Mouse (Mus musculus) left cerebral cortex, adult 9 months (tissue): ENCODE measurements at regions not wholly inside any gene's neighbourhood (a gene's known extent, or its start where the extent isn't known, plus 50 kb on each side); places are given as distances from the start of the nearest gene placed in this dataset.
"Not testable (repeated sequence)": the region's sequence is repeated elsewhere in the genome, so short reads cannot be mapped to it uniquely, and the experiment has no call there.

Experiments
- DNase-seq, 2 experiments: peaks; one replicate each; pipeline ENCODE4 v3.0.0; 2022; ENCODE audit warnings: low spot score in 2 of 2

DNA sequence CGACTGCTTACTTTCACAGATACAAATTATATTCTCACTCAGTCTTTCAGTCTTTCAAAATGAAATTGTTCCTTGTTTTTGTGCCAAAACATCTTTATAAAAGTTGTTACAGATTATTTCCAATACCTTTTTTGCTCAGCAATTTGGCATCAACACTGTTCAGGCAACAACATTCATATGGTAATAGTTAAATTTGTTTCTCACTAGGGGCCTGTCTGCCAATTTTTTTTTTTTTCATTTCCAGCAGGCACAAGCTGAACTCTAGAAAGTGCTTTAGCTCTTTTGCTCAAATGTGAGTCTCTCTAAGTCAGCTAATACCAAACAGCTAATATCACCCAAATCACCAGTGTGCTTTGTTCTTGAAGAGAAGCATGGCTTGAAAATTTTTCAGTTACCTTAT, 199.4 kb downstream of the Antxr2 start:
- DNase-seq, result no peak

DNA sequence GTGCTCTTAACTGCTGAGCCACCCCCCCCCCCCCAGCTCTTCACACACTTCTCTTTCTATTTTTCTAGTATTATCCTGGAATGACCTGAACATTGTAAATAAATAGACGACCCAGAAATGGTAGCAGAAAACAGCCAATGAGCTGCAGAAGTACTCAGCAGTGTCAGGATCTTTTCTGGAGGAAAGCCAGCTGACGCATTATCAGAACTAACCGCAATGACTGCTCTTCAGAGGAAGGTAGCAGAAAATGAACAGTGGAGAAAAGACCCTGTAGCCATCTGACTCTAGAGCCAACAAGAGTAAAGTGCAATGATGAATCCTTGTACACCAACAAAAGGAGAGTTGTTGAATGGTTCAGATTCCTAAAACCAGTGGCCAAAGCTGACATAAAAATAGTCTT, 213.4 kb downstream of the Antxr2 start:
- no peak for DNase-seq

DNA sequence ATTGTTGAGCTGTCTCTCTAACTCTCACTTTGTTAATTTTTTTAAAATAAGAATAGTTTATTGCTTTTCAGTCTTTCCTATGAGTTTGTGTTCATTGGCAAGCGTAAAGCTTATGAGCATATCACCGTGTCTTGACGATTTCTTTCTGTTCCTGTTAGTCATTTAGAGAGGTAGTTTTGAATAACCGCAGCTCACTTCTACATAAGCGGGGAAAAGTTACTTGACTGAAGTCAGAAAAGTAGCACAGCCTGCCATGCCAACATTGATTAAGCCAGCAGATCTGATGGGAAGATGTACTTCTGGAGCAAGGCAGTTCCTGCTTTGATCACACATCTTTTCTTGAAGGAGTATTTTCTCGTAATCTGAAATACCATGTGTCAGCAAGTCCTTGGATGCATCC, 215.5 kb downstream of the Antxr2 start:
- no peak for DNase-seq

DNA sequence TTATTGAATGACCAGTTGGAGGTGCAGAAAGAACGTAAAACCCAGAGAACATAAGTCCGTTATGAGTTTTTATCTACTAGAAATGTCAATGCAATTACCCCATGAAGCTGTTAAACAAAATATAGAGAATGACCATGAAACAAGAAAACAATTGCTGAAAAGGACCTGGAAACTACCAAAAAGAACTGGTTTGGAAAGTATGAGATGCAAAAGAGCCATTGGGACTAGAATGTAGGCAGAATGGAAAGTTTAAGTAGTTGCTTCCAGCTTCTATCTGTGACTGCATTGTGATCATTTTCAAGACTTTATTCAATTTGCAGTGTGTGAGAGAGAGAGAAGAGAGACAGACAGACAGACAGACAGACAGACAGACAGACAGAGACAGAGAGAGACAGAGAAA, 216.1 kb downstream of the Antxr2 start:
- no peak for DNase-seq

DNA sequence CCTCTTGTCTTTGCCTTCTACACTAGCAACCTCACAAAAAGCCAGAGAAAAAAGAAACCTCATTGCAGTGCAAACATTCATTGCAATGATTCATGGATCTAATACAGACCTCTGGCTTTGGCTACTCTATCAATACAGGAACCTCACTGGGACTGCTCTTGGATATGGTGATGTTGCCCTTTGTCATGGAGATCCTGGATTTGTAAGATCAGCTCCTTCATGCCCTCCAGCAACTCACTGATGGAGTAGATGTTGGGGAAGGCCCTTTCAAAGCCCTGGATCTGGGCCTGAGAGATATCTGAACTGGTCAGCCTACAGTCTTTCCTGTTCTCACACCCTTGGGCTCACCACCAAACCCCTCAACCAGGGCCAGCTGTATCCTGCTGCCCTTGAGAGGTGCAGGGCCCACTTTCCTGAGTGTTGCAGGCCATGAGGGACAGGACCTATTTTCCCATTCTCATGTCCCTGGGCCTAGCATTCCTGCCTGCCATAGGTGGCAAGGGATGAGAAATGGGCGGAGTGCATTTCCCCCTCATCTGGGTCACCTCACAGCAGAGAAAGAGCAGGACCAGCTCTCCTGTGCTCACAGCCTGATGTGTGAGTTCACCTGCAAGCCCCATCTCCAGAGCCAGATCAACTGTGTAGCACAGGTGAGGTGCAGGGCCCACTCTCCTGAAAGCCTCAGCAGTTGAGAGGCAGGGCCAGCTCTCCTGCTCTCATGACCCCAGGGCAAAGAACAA, 218.1 kb downstream of the Antxr2 start:
- no peak for DNase-seq

DNA sequence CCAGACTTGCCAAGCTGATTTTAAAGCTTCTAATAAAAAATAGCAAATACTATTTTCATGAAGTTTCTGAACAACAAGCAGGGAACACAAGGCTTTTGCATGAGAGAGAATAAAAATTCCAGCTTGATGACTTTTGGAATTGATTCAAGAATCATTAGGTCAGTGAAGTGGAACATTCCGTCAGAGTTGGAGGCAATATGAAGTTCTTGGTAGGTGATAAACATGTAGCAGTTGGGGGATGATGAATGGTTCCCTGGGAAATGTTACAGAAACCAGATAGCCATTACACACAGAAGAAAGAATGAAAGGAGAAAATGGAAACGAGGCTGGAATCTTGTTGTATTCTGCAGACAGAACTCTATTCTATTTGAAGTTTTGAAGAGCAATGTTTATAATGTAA, 221.8 kb downstream of the Antxr2 start:
- no peak for DNase-seq

DNA sequence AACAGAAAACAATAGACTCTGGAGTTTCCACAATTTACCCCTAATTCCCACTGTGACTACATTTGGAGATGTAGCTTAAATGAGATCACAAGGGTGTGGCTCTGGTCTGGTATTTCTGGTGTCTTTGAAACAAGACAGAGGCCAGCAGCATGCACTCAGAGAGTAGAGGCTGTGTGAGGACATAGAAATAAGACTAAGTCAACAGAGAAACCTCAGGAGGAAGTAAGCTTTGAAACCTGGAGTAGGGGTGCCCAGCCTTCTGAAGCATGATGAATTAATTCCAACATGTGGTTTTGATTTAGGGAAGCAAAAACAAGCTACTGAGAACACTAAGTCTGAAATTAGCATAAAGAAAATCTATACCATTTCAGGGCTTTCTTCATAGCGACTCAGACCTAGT, 223.7 kb downstream of the Antxr2 start:
- no peak for DNase-seq

DNA sequence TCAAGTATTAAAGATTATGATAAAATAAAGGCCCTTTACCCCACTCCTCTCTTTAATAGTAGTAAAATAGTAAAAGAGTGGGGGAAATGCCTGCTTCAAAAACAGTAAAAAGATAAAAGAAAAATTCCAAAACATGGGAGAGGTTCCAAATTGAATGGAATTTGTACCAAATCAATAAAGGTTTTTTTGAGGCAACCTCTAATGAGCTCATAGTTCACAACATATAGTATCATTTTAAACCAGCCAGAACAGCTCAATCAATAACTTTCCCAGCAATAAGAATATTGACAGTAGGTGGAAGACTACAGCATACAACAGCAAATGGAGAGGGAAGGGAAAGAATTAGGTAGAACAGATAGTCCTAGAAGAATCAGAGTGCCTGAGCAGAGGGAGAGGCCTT, 224.1 kb downstream of the Antxr2 start:
- no peak for DNase-seq

DNA sequence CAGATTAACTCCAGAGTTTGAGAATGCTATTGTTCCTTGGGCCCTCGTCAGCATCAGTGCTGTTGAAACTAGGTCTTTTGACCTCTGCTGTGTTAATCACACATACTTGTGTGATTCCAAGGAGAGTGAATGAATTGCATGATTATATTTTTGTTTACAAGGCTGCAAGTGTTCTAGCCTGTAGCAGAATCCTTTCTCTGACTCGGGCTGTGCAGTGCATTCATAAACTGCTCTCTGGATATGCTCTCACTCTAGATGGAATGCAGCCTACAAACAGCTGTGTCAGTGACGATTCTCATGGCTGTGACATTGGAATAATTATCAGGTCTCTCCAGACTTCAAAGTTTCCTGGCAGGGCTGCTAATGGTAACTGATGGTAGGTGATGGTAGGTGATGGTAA, 230.8 kb downstream of the Antxr2 start:
- no peak for DNase-seq

DNA sequence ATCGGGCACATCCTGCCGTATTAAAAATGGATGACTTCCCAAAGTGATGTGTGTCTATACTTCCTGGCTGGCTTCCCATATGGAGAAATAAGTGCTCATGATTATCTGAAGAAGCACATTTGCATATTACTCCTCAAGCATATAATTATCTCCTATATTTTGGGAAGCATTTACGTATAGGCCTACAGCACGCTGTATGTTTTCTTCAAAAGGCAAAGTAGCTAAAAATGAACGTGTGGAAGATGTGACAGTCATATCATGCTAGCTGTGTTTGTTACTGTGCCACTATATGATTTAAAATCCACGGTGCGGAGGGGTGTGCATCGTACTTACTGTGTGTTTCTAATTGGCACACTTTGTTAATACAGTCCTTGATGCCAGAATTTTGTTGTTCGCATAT, 242.7 kb downstream of the Antxr2 start:
- no peak for DNase-seq

DNA sequence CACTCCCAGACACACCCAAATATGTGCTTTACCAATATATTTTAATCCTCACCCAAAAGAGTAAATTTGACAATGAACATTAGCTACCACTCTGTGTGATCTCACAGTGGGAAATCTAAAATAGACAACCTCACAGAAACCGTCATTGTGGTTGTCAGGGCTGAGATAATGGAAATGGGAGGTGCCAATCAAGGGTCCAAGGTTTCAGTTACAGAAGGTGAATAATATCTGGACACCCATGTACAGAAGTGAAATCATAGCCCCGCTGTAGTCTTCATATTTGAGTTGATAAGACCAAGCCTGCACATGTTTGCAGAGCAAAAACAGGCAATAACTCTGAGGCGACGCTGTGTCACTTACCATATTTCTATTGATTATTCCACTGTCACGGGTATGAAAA, 243.8 kb downstream of the Antxr2 start:
- no peak for DNase-seq

DNA sequence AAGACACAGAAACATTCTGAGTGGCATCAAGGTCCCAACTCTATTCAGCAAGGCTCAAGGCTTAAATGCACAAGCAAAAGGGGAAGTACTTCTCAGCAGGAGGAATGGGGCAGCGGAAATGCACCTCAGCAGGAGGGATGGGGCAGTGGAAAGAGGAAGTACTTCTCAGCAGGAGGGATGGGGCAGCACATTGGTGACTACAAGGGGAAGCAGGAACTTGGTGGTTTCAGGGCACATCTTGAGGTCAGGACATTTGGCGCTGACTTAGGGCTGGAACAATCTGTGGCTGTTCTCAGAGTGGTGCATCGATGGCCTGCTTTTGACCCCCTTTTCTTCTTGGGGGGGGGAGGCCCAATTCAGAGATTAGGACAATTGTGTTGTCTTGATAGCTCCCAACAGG, 255.7 kb downstream of the Antxr2 start:
- not testable (repeated sequence) for DNase-seq

DNA sequence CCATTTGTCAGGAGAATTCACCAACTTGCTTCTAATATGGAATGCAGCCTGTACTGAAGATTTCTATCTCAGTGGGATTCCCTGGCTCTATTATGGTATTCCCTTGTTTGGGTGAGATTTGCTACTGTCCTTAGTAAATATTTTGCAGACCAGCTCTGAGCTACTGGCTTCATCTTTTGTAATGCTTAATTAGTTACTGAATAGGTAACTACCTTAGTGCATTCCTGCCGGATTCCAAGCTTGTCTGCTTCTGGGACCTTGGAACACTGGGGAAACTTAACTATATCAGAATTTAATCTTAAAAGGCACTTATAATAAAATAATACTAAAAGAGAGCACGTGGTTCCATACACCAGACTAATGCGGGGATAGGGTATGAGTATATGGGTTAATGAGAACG, 257.4 kb downstream of the Antxr2 start:
- DNase-seq, result not testable (repeated sequence)

DNA sequence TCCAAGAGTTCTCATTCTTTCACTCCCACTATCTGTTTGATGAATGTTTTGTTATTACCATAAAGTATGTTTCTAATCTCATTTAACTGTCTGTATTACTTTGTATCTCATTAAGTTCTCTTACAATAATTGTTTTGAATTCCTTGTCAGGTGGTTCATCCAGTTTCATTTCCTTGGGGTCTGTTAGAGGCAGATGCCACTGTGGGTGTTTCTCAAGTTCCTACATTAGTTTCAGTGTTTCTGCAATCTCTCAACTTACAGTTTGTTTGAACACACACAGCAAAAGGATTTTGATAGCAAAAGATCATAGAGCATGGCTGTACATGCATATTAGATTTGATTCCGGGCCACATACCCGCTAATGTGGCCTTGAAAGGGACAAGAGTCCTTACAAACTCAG, 280.5 kb upstream of the Gk2 start:
- DNase-seq, result no peak

DNA sequence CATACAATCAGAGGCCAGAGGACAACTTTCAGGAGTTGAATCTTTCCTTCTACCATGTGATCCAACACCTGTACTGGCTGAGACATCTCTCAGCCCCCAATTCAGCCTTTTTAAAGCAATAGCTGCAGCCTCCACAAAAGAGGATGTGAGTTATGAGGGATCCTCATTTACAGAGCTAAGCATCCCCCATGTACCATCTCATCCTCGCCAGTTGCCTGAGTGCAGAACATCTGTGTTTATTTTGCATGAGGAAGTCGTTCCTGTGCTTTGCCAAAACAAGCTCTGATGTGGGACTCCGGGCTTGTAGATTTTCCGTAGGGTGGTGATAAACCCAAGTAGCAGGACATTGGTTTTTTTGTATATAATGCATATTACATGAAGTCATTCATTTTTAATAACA, 274.1 kb upstream of the Gk2 start:
- DNase-seq, result no peak

DNA sequence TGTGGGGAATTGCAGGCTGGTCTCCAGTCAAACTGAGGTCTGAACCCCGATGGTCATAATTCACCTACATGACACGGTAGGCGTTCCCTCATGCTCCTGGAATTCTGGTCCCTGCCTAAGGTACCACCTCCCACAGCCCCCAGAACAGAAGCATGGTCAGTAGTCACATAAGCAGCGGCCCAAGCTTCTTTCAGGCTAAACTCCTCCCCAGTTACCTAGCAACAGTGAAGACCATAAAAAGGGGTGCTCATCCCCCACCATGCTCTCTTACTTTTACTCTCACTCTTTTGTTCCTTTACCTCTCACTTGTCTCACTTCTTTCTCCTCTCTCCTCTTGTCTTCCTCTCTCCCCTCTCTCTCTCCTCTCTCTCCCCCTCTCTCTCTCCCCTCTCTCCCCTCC, 262.5 kb upstream of the Gk2 start:
- DNase-seq, result not testable (repeated sequence)

DNA sequence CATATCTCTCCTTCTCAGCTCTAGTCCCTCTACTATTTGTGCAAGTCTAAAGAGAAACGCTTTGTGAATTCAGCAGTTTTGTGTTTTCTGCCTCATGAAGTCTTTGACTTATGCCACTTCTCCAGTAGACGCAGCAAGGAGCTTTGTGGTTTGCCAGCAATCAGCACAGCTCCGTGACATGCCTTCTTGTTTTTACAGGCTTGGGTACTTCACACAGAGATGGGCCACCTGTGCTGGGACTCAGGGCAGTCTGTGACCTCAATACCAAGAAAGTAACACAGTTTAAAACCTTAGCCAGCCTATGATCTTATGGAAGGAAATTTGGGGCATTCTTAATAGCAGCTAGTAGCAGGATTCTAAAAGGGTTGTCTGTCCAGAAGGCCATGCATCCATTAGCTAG, 248.4 kb upstream of the Gk2 start:
- DNase-seq, result no peak

DNA sequence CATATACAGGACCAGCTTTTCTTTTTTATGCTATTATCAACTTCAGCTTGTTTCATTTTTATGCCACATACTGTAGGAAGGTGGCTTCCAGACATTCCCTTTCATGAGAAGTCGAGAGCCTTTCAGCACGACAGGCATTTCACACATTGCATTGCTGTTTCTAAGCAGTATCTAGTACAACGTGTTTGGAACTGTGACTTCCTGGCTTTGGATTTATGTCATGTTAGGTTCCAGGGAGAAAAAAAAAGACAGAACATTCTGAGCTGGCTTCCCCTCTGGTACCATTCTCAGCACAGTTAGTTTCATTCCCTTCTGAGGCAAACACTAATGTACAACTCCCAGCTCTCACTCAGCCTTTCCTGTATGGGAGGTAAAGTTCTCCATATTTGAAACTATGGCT, 243.7 kb upstream of the Gk2 start:
- DNase-seq, result peak; percentile 4 to 9

DNA sequence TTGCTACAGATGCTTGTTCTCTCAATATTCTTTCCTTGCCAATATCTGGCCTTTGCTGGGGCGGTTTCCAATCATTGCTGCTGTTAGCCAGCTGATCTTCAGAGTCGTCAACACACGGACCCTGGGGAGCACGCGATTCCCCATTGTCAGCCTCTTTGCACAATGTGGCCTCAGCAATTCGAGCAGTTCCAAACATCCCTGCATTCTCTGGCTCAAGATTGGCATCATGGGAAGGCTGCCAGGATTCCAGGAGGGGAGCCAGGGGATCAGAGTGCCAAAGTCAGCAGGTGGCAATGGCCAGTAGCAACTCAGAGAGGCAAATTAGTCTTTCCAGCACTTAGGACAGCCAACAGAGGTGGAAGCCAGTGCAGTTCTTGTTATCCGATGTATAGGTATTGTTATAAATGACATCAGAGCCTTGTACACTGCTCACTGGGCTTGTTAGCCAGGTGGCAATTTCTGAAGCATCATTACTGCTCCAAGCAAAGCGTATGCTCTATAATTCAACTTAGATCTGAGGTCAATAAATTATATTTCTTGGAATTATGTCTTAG, 240.8 kb upstream of the Gk2 start:
- peak in 1 of 2 experiments; percentile 5 for DNase-seq

DNA sequence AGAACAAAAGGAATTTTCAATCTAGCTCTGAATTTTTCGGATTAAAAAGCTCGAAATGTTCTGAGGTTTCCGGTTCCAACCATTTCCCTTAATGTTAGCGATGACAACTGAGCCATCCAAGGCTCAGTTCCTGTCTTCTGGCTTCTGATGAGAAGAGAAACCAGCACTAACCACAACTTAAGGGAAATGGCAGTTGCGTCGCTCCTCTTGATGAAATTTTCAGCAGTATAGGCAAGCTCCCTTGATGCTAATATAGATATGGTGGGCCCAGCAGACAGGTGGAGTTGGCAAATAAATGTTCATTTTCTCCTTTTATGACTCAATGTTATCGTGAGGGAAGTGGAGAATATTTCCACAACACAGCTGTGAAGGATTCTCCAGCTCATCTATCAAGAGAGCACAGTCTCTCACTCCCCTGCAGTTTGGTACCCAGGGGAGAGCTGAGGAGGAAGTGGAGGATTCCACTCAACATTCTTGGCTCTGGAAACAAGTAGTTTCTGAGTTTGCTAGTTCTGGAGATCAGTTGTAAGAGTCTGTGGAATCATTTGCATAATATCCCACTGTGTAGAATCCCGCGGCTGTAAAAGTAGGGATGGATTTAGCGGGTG, 236.6 kb upstream of the Gk2 start:
- DNase-seq, result peak in 1 of 2 experiments; percentile 13

DNA sequence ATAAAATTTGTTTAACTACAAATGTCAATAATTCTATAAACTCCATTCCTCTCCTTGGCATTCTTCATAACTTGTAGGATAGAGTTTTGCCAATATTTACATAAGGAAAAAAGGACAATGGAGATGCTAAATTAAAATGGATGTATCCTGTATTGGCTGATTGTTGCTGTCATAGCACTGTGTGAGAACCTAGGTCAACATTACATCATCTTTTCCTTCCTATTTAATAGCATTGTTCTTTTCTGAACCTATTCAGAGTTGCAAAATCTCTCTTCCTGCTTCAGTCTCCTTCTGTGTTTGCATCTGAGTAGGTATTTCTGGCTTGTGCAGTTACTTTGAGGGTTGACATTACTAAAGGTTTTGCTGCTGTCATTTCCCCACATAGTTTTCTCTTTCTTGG, 228.6 kb upstream of the Gk2 start:
- no peak for DNase-seq

DNA sequence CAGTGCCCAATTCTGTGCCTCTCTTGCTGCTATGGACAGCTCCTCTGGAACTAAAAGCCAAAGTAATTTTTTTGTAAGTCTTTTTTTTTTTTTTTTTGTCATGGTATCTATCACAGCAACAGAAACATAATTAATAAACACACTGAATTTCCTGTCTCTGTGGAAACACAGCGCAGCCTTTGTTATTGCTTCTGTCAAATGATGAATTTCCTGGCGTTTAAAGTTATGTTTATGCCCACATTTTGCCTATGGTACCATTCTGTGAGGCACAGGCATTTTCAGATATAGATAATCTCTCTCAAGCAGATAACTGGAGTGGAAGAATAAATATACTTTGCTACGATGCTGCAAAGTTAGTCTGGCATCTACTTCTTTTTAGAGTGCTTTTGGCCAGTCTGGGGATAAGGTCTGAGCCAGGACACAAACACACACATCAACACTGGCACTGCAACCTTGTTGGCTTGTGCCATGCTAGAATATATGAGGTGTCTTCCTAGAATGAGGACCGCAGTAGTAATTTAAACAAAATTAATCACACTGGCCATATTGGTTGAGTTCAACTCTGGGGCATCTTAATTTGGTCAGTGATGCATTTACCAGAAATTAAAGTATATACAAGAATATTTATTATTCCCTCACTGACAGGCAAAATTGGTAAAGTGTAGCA, 227.9 kb upstream of the Gk2 start:
- DNase-seq, result no peak

DNA sequence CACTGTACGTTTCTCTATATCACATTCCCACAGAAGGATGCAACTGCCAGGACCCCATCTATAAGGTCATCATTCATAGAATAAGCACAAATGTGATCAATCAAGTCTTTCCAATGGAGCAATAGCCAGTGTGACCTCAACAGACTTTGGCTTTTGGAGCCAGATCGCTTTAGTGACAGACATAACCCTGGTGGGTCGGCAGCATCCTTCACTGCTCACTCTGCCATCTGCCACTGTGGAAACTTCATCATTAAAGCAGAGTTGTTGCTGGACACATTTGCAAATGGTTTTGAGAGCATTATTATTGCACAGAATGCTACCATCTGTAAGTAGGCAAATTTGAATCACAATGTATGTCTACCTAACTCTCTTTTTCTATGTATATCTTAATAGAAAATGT, 212.9 kb upstream of the Gk2 start:
- DNase-seq, result no peak
